Mouse (Mus musculus) embryonic fibroblast, embryonic 13.5 days (primary cell): ENCODE measurements around the gene Cdk12.

Experiments
- CTCF ChIP-seq: IDR thresholded peaks from 2 replicates; pipeline ENCODE4 v1.5.1; 2011; ENCODE audit warnings: mild to moderate bottlenecking, control low read depth, low read length, moderate library complexity, borderline replicate concordance; ENCODE audit not compliant: insufficient read depth
- POLR2A ChIP-seq: IDR thresholded peaks from 2 replicates; pipeline ENCODE4 v1.6.1; 2011; ENCODE audit warnings: low read depth, mild to moderate bottlenecking, control low read depth, low read length, moderate library complexity

DNA sequence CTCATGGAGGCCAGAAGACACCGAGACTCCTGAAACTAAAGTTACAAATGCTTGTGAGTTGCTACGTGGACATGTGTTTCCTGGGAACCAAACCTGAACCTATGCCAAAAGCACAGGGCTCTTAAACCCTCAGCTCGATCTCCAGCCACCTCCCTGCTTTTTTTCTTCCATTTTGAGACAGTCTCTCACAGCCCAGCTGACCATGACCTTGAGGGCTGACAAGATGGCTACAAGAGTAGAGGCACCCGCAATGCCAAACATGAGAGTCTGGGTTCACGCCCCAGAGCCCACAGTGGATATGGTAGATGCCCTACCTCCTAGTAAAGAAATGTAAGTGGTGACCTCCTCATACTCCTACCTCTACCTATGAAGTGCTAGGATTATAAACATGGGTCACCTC, 12.0 kb upstream of the Cdk12 start:
- TF ChIP-seq CTCF (no peak), POLR2A (no peak)
